Mouse (Mus musculus): ENCODE data around the gene Galnt14. TPM values are rescaled to one million over a fixed set of nuclear protein-coding genes. Genes with fewer than 3 reads are reported as not detected.
A peak's percentile ranks its signal among the peaks of the same experiment; 100 is the strongest.

Galnt14 gene
- total RNA-seq, 2 experiments from 2014 or later: 1.1 to 1.7 TPM

GRCm38 (mm10) chr17:73670048-73670447, 40.2 kb downstream of the Galnt14 start:
- DNase-seq (ENCODE audit: low spot score in 2 of 2): no peak

GRCm38 (mm10) chr17:73668996-73669395, 41.3 kb downstream of the Galnt14 start:
- DNase-seq (ENCODE audit: low spot score in 2 of 2): no peak

- DNase-seq (ENCODE audit: low spot score in 2 of 2): no peak
Observed at GRCm38 (mm10) chr17:73663237-73663636, 47.0 kb downstream of the Galnt14 start.

GRCm38 (mm10) chr17:73658731-73659445, 51.4 kb downstream of the Galnt14 start:
- DNase-seq (ENCODE audit: low spot score in 2 of 2): no peak

- no peak for DNase-seq (ENCODE audit: low spot score in 2 of 2)
Observed at GRCm38 (mm10) chr17:73656373-73656772, 53.9 kb downstream of the Galnt14 start.

- DNase-seq (ENCODE audit: low spot score in 2 of 2): no peak
Observed at GRCm38 (mm10) chr17:73654261-73654660, 56.0 kb downstream of the Galnt14 start.

- peak in 1 of 2 experiments; percentile 7 for DNase-seq (ENCODE audit: low spot score in 2 of 2)
Observed at GRCm38 (mm10) chr17:73649371-73649770, 60.9 kb downstream of the Galnt14 start.

- no peak for DNase-seq (ENCODE audit: low spot score in 2 of 2)
Observed at GRCm38 (mm10) chr17:73641676-73642075, 68.6 kb downstream of the Galnt14 start.

- no peak for DNase-seq (ENCODE audit: low spot score in 2 of 2)
Observed at GRCm38 (mm10) chr17:73640117-73640480, 70.2 kb downstream of the Galnt14 start.

- DNase-seq (ENCODE audit: low spot score in 2 of 2): no peak
Observed at GRCm38 (mm10) chr17:73639401-73640116, 70.7 kb downstream of the Galnt14 start.

- DNase-seq (ENCODE audit: low spot score in 2 of 2): no peak
Observed at GRCm38 (mm10) chr17:73636988-73637387, 73.3 kb downstream of the Galnt14 start.

GRCm38 (mm10) chr17:73634896-73635295, 75.4 kb downstream of the Galnt14 start:
- no peak for DNase-seq (ENCODE audit: low spot score in 2 of 2)

GRCm38 (mm10) chr17:73633991-73634710, 76.1 kb downstream of the Galnt14 start:
- DNase-seq (ENCODE audit: low spot score in 2 of 2): no peak

- no peak for DNase-seq (ENCODE audit: low spot score in 2 of 2)
Observed at GRCm38 (mm10) chr17:73628263-73628914, 81.9 kb downstream of the Galnt14 start.

- DNase-seq (ENCODE audit: low spot score in 2 of 2): no peak
Observed at GRCm38 (mm10) chr17:73626912-73627311, 83.3 kb downstream of the Galnt14 start.

- no peak for DNase-seq (ENCODE audit: low spot score in 2 of 2)
Observed at GRCm38 (mm10) chr17:73620049-73620448, 90.2 kb downstream of the Galnt14 start.

- DNase-seq (ENCODE audit: low spot score in 2 of 2): no peak
Observed at GRCm38 (mm10) chr17:73602552-73603478, 107.4 kb downstream of the Galnt14 start.

GRCm38 (mm10) chr17:73599923-73600322, 110.3 kb downstream of the Galnt14 start:
- no peak for DNase-seq (ENCODE audit: low spot score in 2 of 2)

- no peak for DNase-seq (ENCODE audit: low spot score in 2 of 2)
Observed at GRCm38 (mm10) chr17:73592081-73592480, 118.2 kb downstream of the Galnt14 start.

- no peak for DNase-seq (ENCODE audit: low spot score in 2 of 2)
Observed at GRCm38 (mm10) chr17:73587573-73587972, 122.7 kb downstream of the Galnt14 start.

Data from adrenal gland, adult 18-20 months (tissue).